Mouse (Mus musculus): ENCODE measurements at regions not wholly inside any gene's neighbourhood (a gene's known extent, or its start where the extent isn't known, plus 50 kb on each side); places are given as distances from the start of the nearest gene placed in this dataset.

GRCm38 (mm10) chr8:93730738-93731700, 78.7 kb upstream of the Gnao1 start:
- TF ChIP-seq HCFC1 (IDR thresholded peaks at IDR 0.05; ENCODE audit: borderline replicate concordance, insufficient read depth, low read length) = no peak
- TF ChIP-seq ZC3H11A (IDR thresholded peaks at IDR 0.05; ENCODE audit: borderline replicate concordance, low read depth, low read length) = no peak
- no peak for TF ChIP-seq ZNF384 (IDR thresholded peaks at IDR 0.05; ENCODE audit: low read depth, low read length)
- no peak for TF ChIP-seq CHD2 (IDR thresholded peaks at IDR 0.05; ENCODE audit: low read depth, low read length)

All from ES-E14 (cell line).